Mouse (Mus musculus): Measurements from ENCODE around the gene Slc17a8. TPM values are rescaled to one million over a fixed set of nuclear protein-coding genes. Genes with fewer than 3 reads are reported as not detected.

Slc17a8 gene
- polyA plus RNA-seq, 1 experiment from 2014 or later, result 0.59 TPM

Other genes with a start within 250 kb of the Slc17a8 start
- gene Gas2l3, start 177.3 kb downstream of the Slc17a8 start, polyA plus RNA-seq (2016; fragmentation: Nextera tagmentation; extraction: Ambion mirVana), result 10.9 and 13.0 TPM in 2 replicates
- gene Nr1h4, start 87.7 kb downstream of the Slc17a8 start, polyA plus RNA-seq (2016; fragmentation: Nextera tagmentation; extraction: Ambion mirVana), result not detected in 2 replicates
- 13.5 and 13.9 TPM in 2 replicates for gene Scyl2, start 65.0 kb upstream of the Slc17a8 start, polyA plus RNA-seq (2016; fragmentation: Nextera tagmentation; extraction: Ambion mirVana)
- gene Actr6, start 111.0 kb upstream of the Slc17a8 start, polyA plus RNA-seq (2016; fragmentation: Nextera tagmentation; extraction: Ambion mirVana), result 41.6 and 43.7 TPM in 2 replicates
- 32.8 and 33.0 TPM in 2 replicates for gene Uhrf1bp1l, start 123.7 kb upstream of the Slc17a8 start, polyA plus RNA-seq (2016; fragmentation: Nextera tagmentation; extraction: Ambion mirVana)

Measured in midbrain, embryonic 12.5 days (tissue).